Mouse (Mus musculus) ES-Bruce4 (cell line): Measurements from ENCODE around the gene 1700066M21Rik. TPM values are rescaled to one million over a fixed set of nuclear protein-coding genes. Genes with fewer than 3 reads are reported as not detected.

Experiments
- H3K27ac ChIP-seq: 2 replicates; pipeline ENCODE4 v1.5.1; 2012; ENCODE audit warnings: low read length, inconsistent platforms; ENCODE audit not compliant: insufficient read depth
- H3K27me3 ChIP-seq: 2 replicates; pipeline ENCODE4 v1.6.1; 2012; ENCODE audit warnings: mild to moderate bottlenecking, low read length, inconsistent platforms; ENCODE audit not compliant: control insufficient read depth, poor library complexity, insufficient read depth, severe bottlenecking
- H3K36me3 ChIP-seq: 2 replicates; pipeline ENCODE4 v1.6.1; 2012; ENCODE audit warnings: inconsistent platforms, mild to moderate bottlenecking, low read length, moderate library complexity; ENCODE audit not compliant: control insufficient read depth, poor library complexity, insufficient read depth, severe bottlenecking
- H3K4me1 ChIP-seq: one replicate; pipeline ENCODE4 v1.8.1; 2011; ENCODE audit warnings: low read length; ENCODE audit not compliant: control insufficient read depth, insufficient read depth
- H3K4me3 ChIP-seq: 2 replicates; pipeline ENCODE4 v1.5.1; 2011; ENCODE audit warnings: low read depth, mild to moderate bottlenecking, low read length
- H3K9ac ChIP-seq: 2 replicates; pipeline ENCODE4 v1.6.1; 2012; ENCODE audit warnings: low read depth, mild to moderate bottlenecking, inconsistent platforms; ENCODE audit not compliant: poor library complexity, severe bottlenecking
- H3K9me3 ChIP-seq: replicated peaks from 2 replicates; pipeline ENCODE4 v1.6.1; 2012; ENCODE audit warnings: mild to moderate bottlenecking, low read length, inconsistent platforms; ENCODE audit not compliant: control insufficient read depth, poor library complexity, insufficient read depth, severe bottlenecking
- CTCF ChIP-seq: IDR thresholded peaks from one replicate; pipeline ENCODE4 v1.8.1; 2011; ENCODE audit warnings: low read depth, low read length
- EP300 ChIP-seq: IDR thresholded peaks from 2 replicates; pipeline ENCODE4 v1.6.1; 2011; ENCODE audit warnings: low read depth, low read length; ENCODE audit not compliant: insufficient read depth
- POLR2A ChIP-seq: IDR thresholded peaks from one replicate; pipeline ENCODE4 v1.8.1; 2011; ENCODE audit warnings: low read length; ENCODE audit not compliant: insufficient read depth
- polyA plus RNA-seq: library from polyadenylated mRNA; stranded (reverse); fragments of >200 nt; gene quantifications from 2 replicates; pipeline ENCODE4 v1.2.4, GENCODE M21; 2011; ENCODE audit warnings: low read depth; ENCODE audit not compliant: missing spikeins, insufficient read depth, insufficient read length

1700066M21Rik gene
- polyA plus RNA-seq, 1 experiment: 6.1 TPM

DNA sequence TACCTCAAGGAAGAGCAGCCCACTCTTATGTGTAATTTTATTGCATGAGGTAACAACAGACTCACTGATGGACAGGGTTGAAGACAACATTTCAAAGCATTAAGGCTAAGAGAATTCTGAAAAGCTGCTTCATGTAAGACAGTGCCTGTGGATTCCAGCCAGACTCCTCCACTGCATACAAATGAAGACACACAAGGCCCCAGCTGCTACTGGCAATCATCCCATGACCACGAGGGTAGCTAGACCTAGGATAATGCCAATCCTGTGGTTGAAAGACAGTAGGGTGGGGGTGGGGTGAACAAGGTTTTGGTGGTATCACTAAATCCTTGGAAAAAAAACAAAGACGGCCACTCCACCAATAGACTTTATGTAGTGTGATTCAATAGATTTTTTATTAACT, 10.5 kb downstream of the 1700066M21Rik start:
- Histone ChIP-seq H3K9ac (no peak overlapping the region), H3K4me3 (no peak overlapping the region), H3K4me1 (no peaks in the 10 kb centered on the region), H3K9me3 (no peaks in the 10 kb centered on the region), H3K36me3 (no peaks in the 10 kb centered on the region; the same call in none of the 2 replicates), H3K27me3 (no peaks in the 10 kb centered on the region), H3K27ac (no peak overlapping the region)
- no peak for TF ChIP-seq CTCF
- no peak for TF ChIP-seq EP300
- no peak for TF ChIP-seq POLR2A

GRCm38 (mm10) chr1:57388402-57389155, 11.2 kb downstream of the 1700066M21Rik start:
- H3K27ac ChIP-seq: no peak overlapping the region
- no peaks in the 10 kb centered on the region for H3K4me1 ChIP-seq
- no peak overlapping the region for H3K4me3 ChIP-seq
- H3K9ac ChIP-seq: no peak overlapping the region
- TF ChIP-seq POLR2A: no peak
- TF ChIP-seq EP300: no peak
- TF ChIP-seq CTCF: no peak
- no peaks in the 10 kb centered on the region for H3K9me3 ChIP-seq
- H3K36me3 ChIP-seq: no peaks in the 10 kb centered on the region; the same call in none of the 2 replicates
- H3K27me3 ChIP-seq: no peaks in the 10 kb centered on the region

DNA sequence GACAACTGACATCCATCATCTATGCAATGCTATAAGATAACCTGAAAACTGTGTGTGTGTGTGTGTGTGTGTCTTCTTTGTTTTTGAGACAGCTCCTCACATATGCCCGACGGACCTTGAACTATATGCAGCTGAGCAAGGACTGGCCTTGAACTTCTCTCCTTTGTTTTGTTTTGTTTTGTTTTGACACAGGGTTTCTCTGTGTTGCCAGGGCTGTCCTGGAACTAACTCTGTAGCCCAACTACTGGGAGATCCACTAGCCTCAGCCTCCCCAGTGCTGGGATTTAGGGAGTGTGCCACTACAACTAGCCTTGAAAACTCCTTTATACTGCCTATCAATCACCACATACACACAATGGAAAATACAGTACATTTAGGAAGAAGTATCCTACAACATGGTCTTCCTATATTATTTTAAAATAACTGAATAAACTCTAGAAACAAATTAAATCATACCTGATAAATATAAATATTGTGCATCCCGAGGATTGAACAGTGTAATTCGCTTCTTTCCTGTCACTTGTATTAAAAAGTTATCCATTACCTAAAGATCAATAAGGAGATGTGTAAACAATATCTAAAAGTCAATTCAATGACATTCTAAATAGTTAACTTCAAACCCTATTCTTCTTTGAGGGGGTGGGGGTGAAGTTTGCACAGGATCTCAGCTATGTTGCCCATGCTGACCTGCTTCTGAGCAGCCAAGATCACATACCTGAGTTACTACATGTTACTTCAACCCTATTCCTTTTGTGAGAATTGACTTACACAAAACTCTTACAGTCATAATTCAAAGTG, 13.8 kb downstream of the 1700066M21Rik start:
- Histone ChIP-seq H3K36me3 (no peaks in the 10 kb centered on the region; the same call in none of the 2 replicates), H3K9me3 (no peaks in the 10 kb centered on the region), H3K4me3 (no peak overlapping the region), H3K4me1 (no peaks in the 10 kb centered on the region), H3K27ac (no peak overlapping the region), H3K27me3 (no peaks in the 10 kb centered on the region), H3K9ac (no peak overlapping the region)
- TF ChIP-seq POLR2A (no peak), EP300 (no peak), CTCF (no peak)

- no peak for TF ChIP-seq EP300
- no peak for TF ChIP-seq CTCF
- TF ChIP-seq POLR2A: no peak
- Histone ChIP-seq H3K4me3 (no peak overlapping the region), H3K9ac (no peak overlapping the region), H3K27ac (no peak overlapping the region), H3K36me3 (no peaks in the 10 kb centered on the region; the same call in none of the 2 replicates), H3K27me3 (no peaks in the 10 kb centered on the region), H3K9me3 (no peaks in the 10 kb centered on the region), H3K4me1 (no peaks in the 10 kb centered on the region)
Measured at GRCm38 (mm10) chr1:57392417-57392816, 15.0 kb downstream of the 1700066M21Rik start.

GRCm38 (mm10) chr1:57394051-57394450, 16.6 kb downstream of the 1700066M21Rik start:
- Histone ChIP-seq H3K9me3 (no peaks in the 10 kb centered on the region), H3K27ac (no peak overlapping the region), H3K4me3 (no peak overlapping the region), H3K36me3 (no peaks in the 10 kb centered on the region; the same call in none of the 2 replicates), H3K27me3 (no peaks in the 10 kb centered on the region), H3K9ac (no peak overlapping the region), H3K4me1 (no peaks in the 10 kb centered on the region)
- TF ChIP-seq EP300 (no peak), POLR2A (no peak), CTCF (no peak)
